Mouse (Mus musculus) midbrain, embryonic 13.5 days (tissue): ENCODE measurements around the gene Espn. TPM values are rescaled to one million over a fixed set of nuclear protein-coding genes. Genes with fewer than 3 reads are reported as not detected.

Experiments
- ATAC-seq: fragments of 200-750 bp; cut with Nextera tagmentation; 2 replicates; pipeline ENCODE4 v1.8.0; 2017; ENCODE audit warnings: mild to moderate bottlenecking, moderate TSS enrichment, moderate library complexity
- H3K27ac ChIP-seq: fragments of 300-500 bp; sonication (generic); 2 replicates; pipeline ENCODE4 v1.5.1; 2015; ENCODE audit warnings: inconsistent platforms, mild to moderate bottlenecking, moderate library complexity
- H3K27me3 ChIP-seq: fragments of 300-500 bp; sonication (generic); 2 replicates; pipeline ENCODE4 v1.6.1; 2015; ENCODE audit warnings: mild to moderate bottlenecking, inconsistent platforms
- H3K36me3 ChIP-seq: fragments of 300-500 bp; sonication (generic); 2 replicates; pipeline ENCODE4 v1.6.1; 2015; ENCODE audit warnings: mild to moderate bottlenecking, inconsistent platforms
- H3K4me1 ChIP-seq: fragments of 300-500 bp; sonication (generic); replicated peaks from 2 replicates; pipeline ENCODE4 v1.6.1; 2015; ENCODE audit warnings: inconsistent platforms
- H3K4me2 ChIP-seq: fragments of 300-500 bp; sonication (generic); replicated peaks from 2 replicates; pipeline ENCODE4 v1.6.1; 2015; ENCODE audit warnings: moderate library complexity, mild to moderate bottlenecking, inconsistent platforms
- H3K4me3 ChIP-seq: fragments of 300-500 bp; sonication (generic); replicated peaks from 2 replicates; pipeline ENCODE4 v1.5.1; 2015; ENCODE audit warnings: mild to moderate bottlenecking, inconsistent platforms
- H3K9ac ChIP-seq: fragments of 300-500 bp; sonication (generic); replicated peaks from 2 replicates; pipeline ENCODE4 v1.6.1; 2015; ENCODE audit warnings: mild to moderate bottlenecking, inconsistent platforms
- H3K9me3 ChIP-seq: fragments of 300-500 bp; sonication (generic); 2 replicates; pipeline ENCODE4 v1.6.1; 2016; ENCODE audit warnings: mild to moderate bottlenecking, inconsistent platforms
- WGBS: fragments of 180-500 bp; shearing (Covaris S2); methylation state at CpG from one replicate; pipeline ENCODE4 v1.1.7; 2015; 5-methylcytosine and 5-hydroxymethylcytosine counted together
- polyA plus RNA-seq: library from polyadenylated mRNA; unstranded; fragments of >200 nt; fragmentation: Nextera tagmentation; extraction: Ambion mirVana; gene quantifications from 2 replicates; pipeline ENCODE4 v1.2.1, GENCODE M21; 2015

Gene Espn
- 0.07 TPM in 1 of 2 replicates, not detected in the other for polyA plus RNA-seq

- under 1% methylated on average over 57 of the region's 57 CpGs for WGBS
- H3K27me3 ChIP-seq = peaks cover 82% of the 10 kb centered on the region
- H3K4me3 ChIP-seq = peak within 1 kb of the TSS; percentile 29
- no peak within 1 kb of the TSS; the same call in 1 of the 2 replicates for H3K9ac ChIP-seq
- H3K4me2 ChIP-seq = peak within 1 kb of the TSS; percentile 53
- no peak within 1 kb of the TSS for H3K27ac ChIP-seq
- H3K4me1 ChIP-seq = peaks cover 16% of the 10 kb centered on the region
- H3K9me3 ChIP-seq = no peaks in the 10 kb centered on the region
- no peaks in the 10 kb centered on the region for H3K36me3 ChIP-seq
- peak; percentile 69 for ATAC-seq
Measured at GRCm38 (mm10) chr4:152151966-152152544, at the start of gene Espn. Espn (minus strand) TSS chr4:152152371.

- Histone ChIP-seq H3K4me3 (no peak overlapping the region), H3K36me3 (no peaks in the 10 kb centered on the region), H3K27me3 (no peaks in the 10 kb centered on the region), H3K4me2 (no peak overlapping the region), H3K9ac (no peak overlapping the region), H3K9me3 (no peaks in the 10 kb centered on the region), H3K4me1 (peaks cover 12% of the 10 kb centered on the region), H3K27ac (no peak overlapping the region)
- ATAC-seq = no peak
- 81% methylated on average over 6 of the region's 6 CpGs for WGBS
Measured at GRCm38 (mm10) chr4:152201492-152201891, 49.3 kb upstream of the Espn start.

GRCm38 (mm10) chr4:152199617-152200016, 47.4 kb upstream of the Espn start:
- H3K27me3 ChIP-seq = no peaks in the 10 kb centered on the region
- no peaks in the 10 kb centered on the region for H3K36me3 ChIP-seq
- no peak for ATAC-seq
- no peak overlapping the region for H3K9ac ChIP-seq
- WGBS = 92% methylated on average over 1 of the region's 1 CpGs
- H3K27ac ChIP-seq = no peak overlapping the region
- peaks cover 8% of the 10 kb centered on the region for H3K4me1 ChIP-seq
- no peaks in the 10 kb centered on the region for H3K9me3 ChIP-seq
- H3K4me2 ChIP-seq = no peak overlapping the region
- H3K4me3 ChIP-seq = no peak overlapping the region

- Histone ChIP-seq H3K36me3 (no peaks in the 10 kb centered on the region), H3K27me3 (no peaks in the 10 kb centered on the region), H3K4me1 (peaks cover 9% of the 10 kb centered on the region), H3K4me2 (no peak overlapping the region), H3K9ac (no peak overlapping the region), H3K9me3 (no peaks in the 10 kb centered on the region), H3K4me3 (no peak overlapping the region), H3K27ac (no peak overlapping the region)
- no peak for ATAC-seq
- 81% methylated on average over 5 of the region's 5 CpGs for WGBS
Measured at GRCm38 (mm10) chr4:152197545-152197944, 45.4 kb upstream of the Espn start.

GRCm38 (mm10) chr4:152196276-152196675, 44.1 kb upstream of the Espn start:
- Histone ChIP-seq H3K9ac (no peak overlapping the region), H3K36me3 (no peaks in the 10 kb centered on the region), H3K4me1 (peaks cover 11% of the 10 kb centered on the region), H3K27me3 (no peaks in the 10 kb centered on the region), H3K9me3 (no peaks in the 10 kb centered on the region), H3K4me3 (no peak overlapping the region), H3K4me2 (no peak overlapping the region), H3K27ac (no peak overlapping the region)
- ATAC-seq = no peak
- WGBS = 93% methylated on average over 8 of the region's 9 CpGs

GRCm38 (mm10) chr4:152194476-152195175, 42.5 kb upstream of the Espn start:
- H3K9me3 ChIP-seq = no peaks in the 10 kb centered on the region
- no peaks in the 10 kb centered on the region for H3K36me3 ChIP-seq
- no peak overlapping the region for H3K9ac ChIP-seq
- H3K4me2 ChIP-seq = no peak overlapping the region
- H3K4me3 ChIP-seq = no peak overlapping the region
- no peaks in the 10 kb centered on the region for H3K27me3 ChIP-seq
- no peak for ATAC-seq
- H3K27ac ChIP-seq = no peak overlapping the region
- peaks cover 25% of the 10 kb centered on the region for H3K4me1 ChIP-seq
- 90% methylated on average over 3 of the region's 3 CpGs for WGBS

- Histone ChIP-seq H3K27ac (no peak overlapping the region; the same call in 1 of the 2 replicates), H3K36me3 (no peaks in the 10 kb centered on the region), H3K27me3 (no peaks in the 10 kb centered on the region), H3K4me2 (no peak overlapping the region), H3K4me1 (peaks cover 25% of the 10 kb centered on the region), H3K9ac (no peak overlapping the region), H3K9me3 (no peaks in the 10 kb centered on the region), H3K4me3 (no peak overlapping the region)
- WGBS = 43% methylated on average over 4 of the region's 4 CpGs
- no peak for ATAC-seq
Measured at GRCm38 (mm10) chr4:152192569-152192968, 40.4 kb upstream of the Espn start.

GRCm38 (mm10) chr4:152190701-152191100, 38.5 kb upstream of the Espn start:
- no peak for ATAC-seq
- WGBS = 87% methylated on average over 5 of the region's 5 CpGs
- Histone ChIP-seq H3K4me2 (no peak overlapping the region), H3K27me3 (no peaks in the 10 kb centered on the region), H3K9me3 (no peaks in the 10 kb centered on the region), H3K9ac (no peak overlapping the region), H3K4me3 (no peak overlapping the region), H3K4me1 (peaks cover 39% of the 10 kb centered on the region), H3K27ac (no peak overlapping the region), H3K36me3 (no peaks in the 10 kb centered on the region)

- 75% methylated on average over 11 of the region's 11 CpGs for WGBS
- ATAC-seq = no peak
- Histone ChIP-seq H3K4me2 (no peak overlapping the region), H3K9ac (no peak overlapping the region), H3K9me3 (no peaks in the 10 kb centered on the region), H3K27ac (no peak overlapping the region), H3K27me3 (no peaks in the 10 kb centered on the region), H3K4me1 (peaks cover 45% of the 10 kb centered on the region), H3K36me3 (no peaks in the 10 kb centered on the region), H3K4me3 (no peak overlapping the region)
Measured at GRCm38 (mm10) chr4:152190096-152190653, 38.0 kb upstream of the Espn start.

GRCm38 (mm10) chr4:152189691-152190090, 37.5 kb upstream of the Espn start:
- H3K4me3 ChIP-seq = no peak overlapping the region
- 88% methylated on average over 4 of the region's 4 CpGs for WGBS
- ATAC-seq = no peak
- H3K4me1 ChIP-seq = peaks cover 50% of the 10 kb centered on the region
- no peaks in the 10 kb centered on the region for H3K27me3 ChIP-seq
- no peak overlapping the region for H3K4me2 ChIP-seq
- H3K9ac ChIP-seq = no peak overlapping the region
- H3K36me3 ChIP-seq = no peaks in the 10 kb centered on the region
- no peaks in the 10 kb centered on the region for H3K9me3 ChIP-seq
- H3K27ac ChIP-seq = no peak overlapping the region

GRCm38 (mm10) chr4:152189071-152189470, 36.9 kb upstream of the Espn start:
- no peak overlapping the region for H3K9ac ChIP-seq
- no peak overlapping the region for H3K27ac ChIP-seq
- peaks cover 51% of the 10 kb centered on the region for H3K4me1 ChIP-seq
- H3K9me3 ChIP-seq = no peaks in the 10 kb centered on the region
- no peak for ATAC-seq
- no peaks in the 10 kb centered on the region for H3K36me3 ChIP-seq
- no peak overlapping the region for H3K4me3 ChIP-seq
- no peaks in the 10 kb centered on the region for H3K27me3 ChIP-seq
- no peak overlapping the region for H3K4me2 ChIP-seq
- WGBS = 87% methylated on average over 6 of the region's 6 CpGs

- WGBS = 99% methylated on average over 2 of the region's 2 CpGs
- Histone ChIP-seq H3K4me1 (peaks cover 51% of the 10 kb centered on the region), H3K27me3 (no peaks in the 10 kb centered on the region), H3K36me3 (0 out of 2 replicates have a peak, but pooled peaks cover 3% of the 10 kb centered on the region), H3K4me2 (no peak overlapping the region), H3K9ac (no peak overlapping the region), H3K9me3 (no peaks in the 10 kb centered on the region), H3K4me3 (no peak overlapping the region), H3K27ac (no peak overlapping the region)
- ATAC-seq = no peak
Measured at GRCm38 (mm10) chr4:152188651-152189050, 36.5 kb upstream of the Espn start.
